Mouse (Mus musculus) ovary, postnatal 36 days (tissue): ENCODE results near the gene Wdr91.

Source experiments
- DNase-seq: peaks from one replicate; pipeline ENCODE4 v3.0.0; 2022; ENCODE audit warnings: low spot score, mixed read lengths

Wdr91 gene

DNA sequence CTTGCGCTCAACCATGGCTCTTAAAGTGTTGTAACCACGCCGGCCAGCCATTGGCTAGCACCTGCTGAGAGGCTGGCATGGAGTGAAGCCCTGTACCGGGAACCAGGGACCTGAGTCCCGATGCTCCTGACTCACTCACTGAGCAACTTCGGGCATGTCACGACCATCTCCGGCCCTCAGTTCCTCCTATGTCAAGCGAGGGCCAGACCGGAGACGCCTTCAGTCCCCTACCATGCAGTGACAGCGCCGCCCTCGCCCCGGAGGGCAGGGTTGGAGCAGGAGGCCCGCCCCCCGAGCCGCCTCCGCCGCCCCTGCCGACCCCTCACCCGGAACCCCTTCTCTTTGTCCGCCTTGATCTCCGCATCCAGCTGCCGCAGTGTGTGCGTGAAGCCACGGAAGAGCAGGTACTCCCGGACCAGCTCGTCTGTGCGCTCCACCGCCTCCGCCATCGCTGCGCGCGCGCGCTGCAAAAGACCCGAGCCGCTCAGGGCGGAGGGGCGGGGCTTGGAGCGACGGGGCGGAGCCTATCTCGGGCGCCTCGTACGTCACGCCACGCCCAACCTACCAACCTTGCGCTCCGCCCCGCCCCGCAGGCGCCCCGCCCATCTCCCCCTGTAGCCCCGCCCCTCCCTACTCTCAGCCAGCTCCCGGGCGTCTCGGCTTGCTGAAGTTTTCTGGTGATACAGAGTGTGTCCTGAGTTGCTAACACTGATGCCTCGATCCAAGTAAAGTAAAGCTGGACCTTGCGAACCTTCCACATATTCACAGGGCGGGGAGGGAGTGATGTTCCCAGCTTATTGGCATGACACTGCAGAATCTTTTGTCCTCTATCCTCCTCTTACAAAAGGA lies at the start of gene Wdr91:
Gene Wdr91 (minus strand): TSS at position 506 of the 849 bp plus-strand sequence.
- DNase-seq = peak; percentile 94

DNA sequence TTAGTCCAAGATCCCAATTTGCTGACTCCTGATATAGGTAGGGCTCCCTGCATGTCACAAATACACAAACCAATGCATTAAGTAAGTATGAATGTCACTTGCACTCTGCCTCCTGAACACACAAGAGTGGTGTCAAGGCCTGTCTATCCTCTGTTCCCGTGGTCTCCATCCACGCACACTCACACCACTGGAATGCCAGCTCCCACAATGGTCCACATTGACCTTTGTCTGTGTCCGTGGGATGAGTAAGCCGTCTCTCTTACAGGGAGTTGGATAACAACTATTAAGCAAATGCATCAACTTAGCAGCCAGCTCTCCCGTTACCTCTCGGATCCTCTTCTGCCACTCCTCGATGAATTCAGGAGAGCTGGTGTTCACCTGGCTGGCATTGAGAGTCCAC lies 48.5 kb upstream of the Wdr91 start:
- no peak for DNase-seq

- no peak for DNase-seq
Observed at GRCm38 (mm10) chr6:34955862-34956241, 45.2 kb upstream of the Wdr91 start.

DNA sequence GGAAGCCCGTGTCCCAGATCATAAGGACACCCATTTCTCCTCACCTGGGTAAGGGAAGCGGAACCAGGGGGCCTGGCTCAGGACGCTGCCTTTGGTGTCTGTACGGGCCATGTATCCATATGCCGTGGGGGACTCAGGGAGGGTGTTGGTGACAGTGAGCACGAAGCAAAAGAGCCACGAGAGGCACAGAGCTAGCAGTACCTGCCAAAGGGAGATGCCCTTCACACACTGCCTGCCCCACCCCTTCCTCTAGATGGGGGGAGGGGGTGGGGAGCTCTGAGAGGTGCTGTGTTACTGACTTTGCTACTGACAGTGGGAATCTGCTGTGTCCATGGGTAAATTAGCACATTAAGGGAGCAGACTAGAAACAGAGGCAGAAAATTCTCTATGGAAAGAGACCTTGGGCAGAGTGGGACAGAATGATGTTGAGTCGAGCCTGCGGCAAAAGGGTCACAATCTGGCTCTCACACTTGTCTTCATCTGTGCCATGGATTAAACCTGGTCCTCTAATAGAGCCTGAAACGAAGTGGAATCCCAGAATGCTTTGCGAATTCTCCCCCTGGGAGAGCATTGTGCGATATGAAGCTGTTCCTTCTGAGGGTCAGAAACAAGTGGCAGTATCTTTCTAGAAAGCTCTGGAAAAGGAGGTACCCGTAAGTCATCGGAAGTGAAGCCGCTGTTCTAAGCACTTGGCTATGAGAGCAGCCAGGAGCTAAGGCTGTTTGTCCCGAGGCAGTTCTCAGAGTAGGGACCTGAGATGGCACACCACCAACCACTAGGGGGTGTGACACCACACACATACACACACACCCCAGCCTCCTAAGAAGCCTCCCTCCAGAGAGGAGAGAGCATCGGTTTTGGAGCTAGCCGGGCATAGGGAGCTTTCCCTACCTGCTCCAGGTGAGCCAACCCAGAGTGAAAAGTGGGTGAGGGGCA lies 44.5 kb upstream of the Wdr91 start:
- peak; percentile 9 for DNase-seq

DNA sequence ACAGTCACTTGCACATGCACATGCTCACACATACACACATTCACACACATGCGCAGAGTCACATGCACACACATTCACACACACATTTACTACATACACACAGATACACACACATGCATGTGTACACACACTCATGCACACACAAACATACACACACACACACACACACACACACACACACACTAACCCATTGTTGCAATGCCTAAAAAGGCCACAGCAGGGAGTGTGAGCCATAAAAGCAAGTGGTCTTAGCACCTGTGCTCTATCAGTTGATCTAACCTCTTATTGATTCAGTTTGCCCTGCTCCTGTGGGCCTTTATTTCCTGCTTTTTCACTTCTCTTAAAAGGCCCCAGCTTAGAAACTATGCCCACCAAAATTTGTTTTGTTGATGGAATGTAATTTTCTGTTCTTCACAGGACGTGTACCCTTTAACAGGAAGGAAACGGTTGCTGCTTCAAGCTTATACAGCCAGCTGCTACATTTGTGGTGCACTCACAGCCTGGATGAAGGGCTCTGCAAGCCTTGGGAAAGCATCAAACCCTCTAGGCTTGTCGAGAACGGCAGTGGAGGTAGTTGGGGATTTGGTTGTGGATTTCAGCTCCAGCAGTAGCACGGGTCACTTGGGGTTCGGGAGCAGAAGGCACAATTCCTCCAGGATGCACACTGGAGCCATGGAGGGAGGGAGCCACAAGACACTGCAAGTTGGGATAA lies 41.4 kb upstream of the Wdr91 start:
- DNase-seq = no peak

GRCm38 (mm10) chr6:34951518-34951917 lies 40.8 kb upstream of the Wdr91 start:
- no peak for DNase-seq

DNA sequence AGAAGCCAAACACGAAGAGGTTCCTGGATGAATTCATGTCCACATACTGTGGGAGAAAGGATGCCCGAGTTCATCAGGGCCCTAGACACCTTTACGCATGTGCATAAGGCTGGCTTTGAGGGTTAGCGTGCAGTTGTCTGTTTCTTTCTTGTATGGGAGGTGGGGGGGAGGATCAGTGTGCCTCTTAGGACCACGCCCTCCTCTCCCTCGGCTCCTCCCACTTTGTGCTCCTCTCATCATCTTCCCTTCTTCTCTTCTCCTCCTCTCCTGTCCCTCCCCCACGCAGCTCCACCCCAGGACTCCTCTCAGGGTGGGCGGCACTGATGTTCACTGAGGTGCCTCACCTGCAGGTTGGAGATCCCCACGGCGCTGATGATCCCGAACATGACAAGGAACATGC lies 37.8 kb upstream of the Wdr91 start:
- no peak for DNase-seq

DNA sequence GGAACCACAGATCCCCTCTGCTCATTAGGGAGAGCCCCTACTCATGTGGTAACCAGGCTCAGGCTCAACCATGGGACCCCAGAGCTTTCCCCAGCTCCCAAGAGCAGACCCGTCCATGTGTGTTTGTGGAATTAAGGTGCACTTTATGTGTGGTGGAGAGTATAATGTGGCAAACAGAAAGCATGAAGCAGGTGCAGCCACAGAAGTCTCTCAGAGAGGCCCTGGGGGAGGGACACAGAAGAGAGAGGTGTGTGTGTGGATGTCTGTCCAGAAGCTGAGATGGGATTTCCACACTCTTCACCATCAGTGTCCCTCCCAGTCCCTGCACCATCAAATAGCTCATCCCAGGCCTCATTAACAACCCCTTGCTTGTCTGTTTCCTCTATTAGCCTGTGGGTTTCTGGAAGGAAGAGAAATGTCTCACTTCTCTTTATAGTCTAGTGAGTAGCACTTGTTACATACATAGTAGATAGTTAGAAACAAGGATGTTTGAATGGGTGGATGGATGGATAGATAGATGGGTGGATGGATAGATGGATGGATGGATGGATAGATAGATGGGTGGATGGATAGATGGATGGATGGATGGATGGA lies 35.9 kb upstream of the Wdr91 start:
- no peak for DNase-seq

DNA sequence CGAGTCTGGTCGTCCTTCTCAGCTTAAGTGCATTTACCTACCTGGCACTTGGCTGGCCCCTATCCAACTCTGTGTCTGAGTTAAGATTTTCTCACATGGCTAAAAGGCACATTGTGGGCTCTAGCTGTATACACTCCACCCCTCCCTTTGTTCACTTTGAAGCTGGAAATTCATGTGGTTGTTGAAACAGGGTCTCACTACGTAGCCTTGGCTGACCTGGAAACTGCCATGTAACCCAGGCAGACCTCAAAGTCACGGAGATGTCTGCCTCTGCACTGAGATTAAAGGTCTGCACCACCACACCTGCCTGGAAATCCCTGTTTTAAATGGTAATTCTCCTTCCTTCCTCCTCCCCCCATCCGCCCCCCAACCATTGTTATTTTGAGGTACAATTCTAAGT lies 32.8 kb upstream of the Wdr91 start:
- no peak for DNase-seq

- DNase-seq = no peak
Observed at GRCm38 (mm10) chr6:34942446-34942845, 31.8 kb upstream of the Wdr91 start.

- no peak for DNase-seq
Observed at GRCm38 (mm10) chr6:34941496-34941895, 30.8 kb upstream of the Wdr91 start.

DNA sequence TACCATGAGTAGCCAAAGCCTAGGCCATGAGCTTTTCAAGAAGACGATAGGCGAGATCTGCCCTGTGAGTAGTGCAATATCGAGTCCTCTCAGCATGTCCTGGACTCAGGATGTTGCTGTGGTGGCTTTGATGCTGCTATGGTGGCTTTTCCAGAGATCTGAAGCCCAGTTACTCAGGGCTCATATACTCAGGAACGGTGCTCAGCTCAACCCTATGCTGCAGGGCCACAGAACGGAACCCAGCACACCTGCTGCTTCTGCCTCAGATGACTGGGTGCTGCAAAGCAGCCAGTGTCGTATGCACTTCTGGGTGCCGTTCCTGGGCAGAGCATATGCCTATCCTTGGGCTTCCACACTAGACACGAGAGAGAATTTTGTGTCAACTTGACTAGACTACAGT lies 28.8 kb upstream of the Wdr91 start:
- DNase-seq = no peak

DNA sequence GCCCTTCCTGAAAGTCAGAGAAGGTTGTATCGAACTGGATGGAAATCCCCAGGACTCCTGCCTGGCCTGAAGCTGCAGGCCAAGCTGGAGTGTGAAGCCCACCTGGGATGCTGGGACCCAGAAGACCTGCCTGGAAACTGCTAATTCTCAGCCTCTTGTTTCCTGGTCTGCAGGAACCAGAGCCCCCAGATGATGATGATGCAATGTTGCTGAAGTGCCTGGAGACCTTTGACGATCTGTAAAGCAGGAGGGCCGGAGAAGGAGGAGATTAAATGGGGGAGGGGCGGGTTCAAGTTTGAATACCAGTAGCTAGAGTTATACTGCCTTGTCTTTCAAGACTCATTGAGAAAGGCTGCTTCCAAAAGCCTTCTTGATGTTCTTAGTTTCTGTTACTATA lies 28.3 kb upstream of the Wdr91 start:
- DNase-seq = no peak

DNA sequence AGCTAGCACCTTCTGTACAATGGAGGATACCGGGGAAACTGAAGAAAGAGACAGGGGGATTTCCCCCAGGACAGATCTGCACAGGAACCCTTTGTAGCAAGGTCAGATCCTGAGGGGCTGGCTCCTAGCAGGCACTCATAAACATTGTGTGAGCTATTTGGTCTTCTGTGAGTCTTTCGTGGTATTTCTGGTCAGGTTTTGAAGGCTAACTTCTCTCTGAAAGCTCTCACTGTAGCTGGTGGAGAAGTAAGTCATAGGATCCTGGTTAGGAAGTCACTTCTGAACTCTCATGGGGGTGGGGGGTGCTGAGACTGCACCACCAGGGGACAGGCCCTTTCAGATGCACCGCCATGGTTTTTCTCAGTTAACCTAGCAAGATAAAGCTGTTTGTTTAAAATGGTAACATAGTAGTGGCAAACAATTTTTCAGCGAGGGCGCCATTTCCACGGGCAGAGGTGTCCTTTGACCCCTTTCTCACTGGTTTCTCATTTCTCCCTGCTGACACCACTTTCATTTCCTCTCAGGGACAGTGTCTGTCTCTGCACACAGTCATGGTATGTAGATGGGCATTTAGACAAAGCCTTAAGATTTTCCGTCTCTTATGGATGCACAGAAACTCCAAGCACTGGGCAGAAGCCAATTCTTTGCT lies 27.7 kb upstream of the Wdr91 start:
- DNase-seq = no peak

DNA sequence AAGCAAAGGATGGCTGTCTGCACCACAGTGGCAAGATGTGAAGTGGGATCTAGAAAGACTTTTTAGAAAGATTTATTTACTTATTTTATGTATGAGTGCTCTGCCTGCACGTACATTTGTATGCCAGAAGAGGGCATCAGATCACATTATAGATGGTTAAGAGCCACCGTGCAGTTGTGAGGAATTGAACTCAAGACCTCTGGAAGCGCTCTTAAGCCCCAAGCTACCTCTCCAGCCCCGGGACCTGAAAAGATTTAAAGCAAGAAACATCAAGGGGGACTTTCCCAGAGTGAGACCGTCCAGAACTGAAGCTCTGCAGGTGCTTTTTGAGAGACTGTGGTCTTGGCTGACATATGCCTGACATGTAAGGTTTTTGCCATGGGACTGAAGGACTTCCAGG lies 26.1 kb upstream of the Wdr91 start:
- DNase-seq = no peak

DNA sequence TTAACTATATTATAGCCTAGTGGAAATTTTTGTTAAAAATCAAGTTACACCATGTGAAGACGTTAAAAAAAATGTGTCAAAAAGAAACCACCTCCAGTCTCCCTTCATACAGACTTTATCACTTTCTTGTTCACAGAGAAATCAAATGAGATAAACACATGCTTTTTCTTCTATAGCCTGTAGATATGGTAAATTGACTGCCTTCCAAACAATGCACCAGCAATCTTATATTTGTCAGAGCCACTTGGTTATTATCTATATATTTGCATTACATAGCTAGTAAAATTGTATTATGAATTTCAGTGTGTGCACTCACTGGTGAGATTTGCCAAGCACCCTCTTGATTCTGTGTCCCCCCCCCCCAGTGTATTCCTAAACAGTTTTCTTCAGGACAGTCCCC lies 22.0 kb upstream of the Wdr91 start:
- no peak for DNase-seq

DNA sequence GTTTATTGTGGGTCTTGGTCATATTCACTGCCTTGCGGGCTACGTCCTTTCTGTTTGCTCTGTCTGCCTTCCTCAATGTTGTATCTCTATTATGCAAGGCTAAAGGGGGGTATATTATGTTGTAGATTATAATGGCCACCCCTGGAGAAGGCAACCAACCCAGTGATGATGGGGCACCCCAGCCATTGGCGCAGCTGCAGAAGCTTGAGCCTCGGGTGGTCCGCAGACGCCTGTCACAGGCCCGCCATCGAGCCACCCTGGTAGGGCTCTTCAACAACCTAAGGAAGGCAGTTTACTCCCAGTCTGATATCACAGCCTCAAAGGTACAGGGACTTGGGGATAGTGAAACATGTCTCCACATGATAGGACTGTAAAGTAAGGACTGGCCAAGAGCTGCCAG lies 16.9 kb upstream of the Wdr91 start:
- DNase-seq = no peak

GRCm38 (mm10) chr6:34927156-34927555 lies 16.5 kb upstream of the Wdr91 start:
- peak; percentile 58 for DNase-seq

DNA sequence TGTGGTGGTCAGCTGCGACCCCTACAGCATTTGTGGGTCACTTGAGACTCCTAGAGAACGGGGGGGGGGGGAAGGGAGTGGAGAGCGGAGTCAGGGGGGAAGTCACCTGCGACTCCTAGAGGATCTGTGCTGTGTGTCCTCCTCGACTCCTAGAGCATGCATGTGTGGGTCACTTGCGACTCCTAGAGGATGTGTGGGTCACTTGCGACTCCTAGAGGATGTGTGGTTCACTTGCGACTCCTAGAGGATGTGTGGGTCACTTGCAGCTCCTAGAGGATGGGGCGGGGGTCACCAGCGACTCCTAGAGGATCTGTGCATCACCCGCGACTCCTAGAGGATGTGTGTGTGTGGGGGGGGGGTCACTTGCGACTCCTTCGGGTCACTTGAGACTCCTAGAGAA lies 11.3 kb upstream of the Wdr91 start:
- DNase-seq = peak; percentile 43

DNA sequence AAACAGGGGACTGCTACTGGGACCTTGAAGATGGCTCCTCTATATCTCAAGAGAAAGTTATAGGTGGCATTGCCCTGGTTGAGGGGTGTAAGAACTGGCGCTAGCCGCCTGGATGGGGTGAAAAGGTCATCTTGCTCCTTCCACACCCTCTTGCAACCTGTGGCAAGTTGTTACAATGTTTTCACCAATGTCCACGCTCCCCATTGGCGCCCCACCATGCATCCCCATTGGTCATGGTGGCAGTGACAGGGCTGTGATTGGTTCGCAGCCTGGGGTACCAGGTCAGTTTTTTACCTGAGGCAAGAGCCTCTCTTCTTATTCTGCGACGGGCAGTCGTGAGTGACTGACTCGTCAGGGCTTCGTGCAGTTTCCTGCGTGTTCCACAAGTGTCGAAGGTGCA lies 10.0 kb upstream of the Wdr91 start:
- DNase-seq = no peak

DNA sequence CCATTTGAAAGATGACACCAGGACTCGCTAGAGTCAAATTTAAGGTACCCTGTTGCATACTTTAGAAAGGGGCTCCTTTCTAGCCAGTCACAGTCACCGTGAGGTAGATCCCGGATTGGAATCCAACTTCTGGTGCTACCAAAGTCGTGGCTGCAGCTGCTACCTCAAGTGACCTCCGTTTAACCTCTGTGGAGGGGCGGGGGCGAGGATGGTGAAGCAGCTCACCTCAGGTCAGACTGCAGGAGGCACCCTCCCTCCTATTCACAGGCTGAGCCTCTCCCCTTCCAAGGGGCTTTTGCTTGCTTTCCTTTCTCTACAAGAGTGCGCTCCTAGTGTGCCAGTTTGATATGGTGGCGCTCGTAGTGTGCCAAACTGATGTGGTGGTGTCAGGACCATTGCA lies 9.3 kb upstream of the Wdr91 start, which contains the start of gene Stra8:
Gene Stra8 (plus strand): TSS at position 208 of the 400 bp plus-strand sequence.
- DNase-seq = no peak
